Mouse (Mus musculus) lung, adult 2 months (tissue): ENCODE data around the gene Opalin. TPM values are rescaled to one million over a fixed set of nuclear protein-coding genes. Genes with fewer than 3 reads are reported as not detected.

ENCODE experiments used
- DNase-seq: peaks from one replicate; pipeline ENCODE4 v3.0.0; 2022
- H3K4me1 ChIP-seq: fragments of 200-500 bp; 2 replicates; pipeline ENCODE4 v1.6.1; 2011; ENCODE audit warnings: low read length; ENCODE audit not compliant: control insufficient read depth, insufficient read depth
- H3K4me3 ChIP-seq: fragments of 200-500 bp; replicated peaks from 2 replicates; pipeline ENCODE3; 2011; ENCODE audit warnings: low read depth, mild to moderate bottlenecking, control low read depth, low read length; ENCODE audit errors: extremely low read depth
- CTCF ChIP-seq: fragments of 200-500 bp; IDR thresholded peaks from 2 replicates; pipeline ENCODE4 v1.5.1; 2011; ENCODE audit warnings: mild to moderate bottlenecking, low read length, control low read depth; ENCODE audit not compliant: insufficient read depth
- POLR2A ChIP-seq: fragments of 200-500 bp; IDR thresholded peaks from 2 replicates; pipeline ENCODE4 v1.6.1; 2011; ENCODE audit warnings: low read depth, mild to moderate bottlenecking, control low read depth, low read length, borderline replicate concordance; ENCODE audit errors: extremely low read depth
- WGBS: fragments of 180-500 bp; shearing (Covaris S2); methylation state at CpG from one replicate; pipeline ENCODE4 v1.1.7; 2018; 5-methylcytosine and 5-hydroxymethylcytosine counted together
- polyA plus RNA-seq: library from polyadenylated mRNA; depleted of rRNA; stranded (reverse); fragments of >200 nt; gene quantifications from 2 replicates; pipeline ENCODE4 v1.2.3, GENCODE M21; 2012

Opalin gene
- polyA plus RNA-seq, 1 experiment = not detected

- 71% methylated on average over 7 of the region's 7 CpGs for WGBS
- no peak for DNase-seq
Measured at GRCm38 (mm10) chr19:41108666-41109065, 31.8 kb upstream of the Opalin start.

GRCm38 (mm10) chr19:41107530-41107929 lies 30.6 kb upstream of the Opalin start:
- DNase-seq = no peak
- WGBS = 68% methylated on average over 8 of the region's 8 CpGs
- H3K4me1 ChIP-seq = no peaks in the 10 kb centered on the region
- H3K4me3 ChIP-seq = no peak overlapping the region
- TF ChIP-seq CTCF = no peak
- no peak for TF ChIP-seq POLR2A

More at GRCm38 (mm10) chr19:41108666-41109065, 31.8 kb upstream of the Opalin start:
- TF ChIP-seq POLR2A = no peak
- H3K4me3 ChIP-seq = no peak overlapping the region
- H3K4me1 ChIP-seq = no peaks in the 10 kb centered on the region

GRCm38 (mm10) chr19:41104922-41105321 lies 28.0 kb upstream of the Opalin start:
- TF ChIP-seq CTCF (0 out of 2 replicates have a peak, but pooled peaks have one; percentile 1), POLR2A (no peak)
- WGBS = 49% methylated on average over 8 of the region's 8 CpGs
- Histone ChIP-seq H3K4me1 (no peaks in the 10 kb centered on the region), H3K4me3 (no peak overlapping the region)
- DNase-seq = no peak

GRCm38 (mm10) chr19:41101390-41101789 lies 24.5 kb upstream of the Opalin start:
- WGBS = 65% methylated on average over 8 of the region's 8 CpGs
- Histone ChIP-seq H3K4me1 (no peaks in the 10 kb centered on the region), H3K4me3 (no peak overlapping the region)
- TF ChIP-seq POLR2A (no peak), CTCF (no peak)
- no peak for DNase-seq

DNA sequence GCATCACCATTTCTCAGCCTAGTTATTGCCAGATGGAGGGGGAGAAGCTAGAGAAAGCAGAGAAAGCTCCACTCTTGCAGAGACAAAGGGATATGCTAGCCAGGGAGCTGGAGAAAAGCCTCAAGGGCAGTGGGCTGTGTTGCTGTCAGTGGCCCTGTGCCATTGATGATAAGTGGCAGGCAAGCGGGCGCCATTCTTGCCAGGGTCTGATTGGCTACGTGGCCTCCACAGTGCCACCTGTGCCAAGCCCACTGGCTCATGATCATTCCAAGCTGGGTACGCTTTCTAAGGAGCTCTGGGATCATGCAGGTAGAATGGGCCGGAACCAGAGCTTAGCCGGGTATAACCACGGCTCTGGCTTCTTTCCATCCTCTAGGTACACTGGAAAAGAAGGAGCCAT lies 23.9 kb upstream of the Opalin start:
- WGBS = 90% methylated on average over 7 of the region's 7 CpGs
- Histone ChIP-seq H3K4me1 (no peaks in the 10 kb centered on the region), H3K4me3 (no peak overlapping the region)
- TF ChIP-seq POLR2A (no peak), CTCF (no peak)
- no peak for DNase-seq

- DNase-seq = no peak
- WGBS = 67% methylated on average over 4 of the region's 4 CpGs
- Histone ChIP-seq H3K4me1 (no peaks in the 10 kb centered on the region), H3K4me3 (no peak overlapping the region)
- TF ChIP-seq POLR2A (no peak), CTCF (no peak)
Measured at GRCm38 (mm10) chr19:41097038-41097437, 20.1 kb upstream of the Opalin start.

GRCm38 (mm10) chr19:41091901-41092300 lies 15.0 kb upstream of the Opalin start:
- DNase-seq = no peak
- TF ChIP-seq POLR2A = no peak
- TF ChIP-seq CTCF = no peak
- Histone ChIP-seq H3K4me3 (no peak overlapping the region), H3K4me1 (no peaks in the 10 kb centered on the region)
- WGBS = 41% methylated on average over 2 of the region's 2 CpGs

GRCm38 (mm10) chr19:41089833-41090232 lies 12.9 kb upstream of the Opalin start:
- TF ChIP-seq CTCF (peak; percentile 69), POLR2A (no peak)
- H3K4me3 ChIP-seq = no peak overlapping the region
- no peaks in the 10 kb centered on the region for H3K4me1 ChIP-seq
- WGBS = 9% methylated on average over 5 of the region's 5 CpGs
- peak; percentile 29 for DNase-seq

DNA sequence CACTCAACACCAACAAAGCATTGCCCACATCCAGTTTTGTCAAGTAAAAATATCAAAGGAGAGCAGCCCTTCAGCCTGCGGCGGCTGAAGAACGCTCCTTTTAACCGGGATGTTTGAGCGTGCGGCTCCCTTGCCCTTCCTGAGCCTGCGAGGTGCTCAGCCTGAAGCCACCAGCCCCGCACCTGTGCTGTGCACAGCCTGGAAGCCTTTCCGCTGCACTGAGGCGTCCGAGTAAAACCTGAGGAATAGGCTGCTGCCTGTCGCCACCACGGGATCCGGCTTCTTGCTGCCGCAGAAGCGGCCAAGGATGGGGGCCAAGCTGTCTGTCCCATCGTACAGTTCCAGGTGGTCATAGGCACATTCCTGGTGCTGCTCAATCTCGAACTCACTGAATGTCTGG lies 11.6 kb upstream of the Opalin start:
- 35% methylated on average over 18 of the region's 18 CpGs for WGBS
- Histone ChIP-seq H3K4me1 (no peaks in the 10 kb centered on the region), H3K4me3 (no peak overlapping the region)
- no peak for DNase-seq
- no peak for TF ChIP-seq CTCF
- no peak for TF ChIP-seq POLR2A

GRCm38 (mm10) chr19:41087901-41088300 lies 11.0 kb upstream of the Opalin start:
- no peak overlapping the region for H3K4me3 ChIP-seq
- no peak for DNase-seq
- no peaks in the 10 kb centered on the region for H3K4me1 ChIP-seq
- WGBS = 56% methylated on average over 4 of the region's 4 CpGs
- TF ChIP-seq CTCF (no peak), POLR2A (no peak)

- WGBS = 2% methylated on average over 2 of the region's 2 CpGs
- H3K4me3 ChIP-seq = no peak overlapping the region
- DNase-seq = peak; percentile 45
- TF ChIP-seq POLR2A = no peak
- TF ChIP-seq CTCF = peak; percentile 29; the same call in 1 of the 2 replicates
- H3K4me1 ChIP-seq = no peaks in the 10 kb centered on the region
Measured at GRCm38 (mm10) chr19:41086700-41087099, 9.8 kb upstream of the Opalin start.
